Mouse (Mus musculus): ENCODE results near the gene Slc16a10. TPM values are rescaled to one million over a fixed set of nuclear protein-coding genes. Genes with fewer than 3 reads are reported as not detected.
A peak's percentile ranks its signal among the peaks of the same experiment; 100 is the strongest.
"Not testable (repeated sequence)": the region's sequence is repeated elsewhere in the genome, so short reads cannot be mapped to it uniquely, and the experiment has no call there.

Gene Slc16a10
- total RNA-seq, 1 experiment from 2014 or later = 23.9 TPM

DNA sequence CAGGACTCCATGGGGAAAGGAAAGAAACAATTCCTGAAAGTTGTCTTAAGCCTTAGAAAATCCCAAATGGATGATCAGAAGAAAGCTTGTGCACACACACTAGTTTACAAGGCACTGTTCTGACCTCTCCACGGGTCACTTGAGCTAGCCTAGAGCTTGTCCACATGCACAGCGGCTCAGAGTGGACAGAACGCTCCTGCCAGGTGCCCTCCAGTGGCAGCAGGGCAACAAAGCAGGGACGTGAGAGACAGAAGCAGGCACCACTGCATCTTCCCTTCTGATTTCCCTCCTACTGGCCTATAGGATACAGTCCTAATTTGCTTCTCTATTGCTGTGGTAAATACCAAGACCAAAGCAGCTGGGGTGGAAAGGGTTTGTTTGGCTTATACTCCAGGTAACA, 100.7 kb downstream of the Slc16a10 start:
- peak; percentile 54; the same call in 1 of the 2 replicates for ATAC-seq (replicated peaks; ENCODE audit: low read depth, poor library complexity, severe bottlenecking)

DNA sequence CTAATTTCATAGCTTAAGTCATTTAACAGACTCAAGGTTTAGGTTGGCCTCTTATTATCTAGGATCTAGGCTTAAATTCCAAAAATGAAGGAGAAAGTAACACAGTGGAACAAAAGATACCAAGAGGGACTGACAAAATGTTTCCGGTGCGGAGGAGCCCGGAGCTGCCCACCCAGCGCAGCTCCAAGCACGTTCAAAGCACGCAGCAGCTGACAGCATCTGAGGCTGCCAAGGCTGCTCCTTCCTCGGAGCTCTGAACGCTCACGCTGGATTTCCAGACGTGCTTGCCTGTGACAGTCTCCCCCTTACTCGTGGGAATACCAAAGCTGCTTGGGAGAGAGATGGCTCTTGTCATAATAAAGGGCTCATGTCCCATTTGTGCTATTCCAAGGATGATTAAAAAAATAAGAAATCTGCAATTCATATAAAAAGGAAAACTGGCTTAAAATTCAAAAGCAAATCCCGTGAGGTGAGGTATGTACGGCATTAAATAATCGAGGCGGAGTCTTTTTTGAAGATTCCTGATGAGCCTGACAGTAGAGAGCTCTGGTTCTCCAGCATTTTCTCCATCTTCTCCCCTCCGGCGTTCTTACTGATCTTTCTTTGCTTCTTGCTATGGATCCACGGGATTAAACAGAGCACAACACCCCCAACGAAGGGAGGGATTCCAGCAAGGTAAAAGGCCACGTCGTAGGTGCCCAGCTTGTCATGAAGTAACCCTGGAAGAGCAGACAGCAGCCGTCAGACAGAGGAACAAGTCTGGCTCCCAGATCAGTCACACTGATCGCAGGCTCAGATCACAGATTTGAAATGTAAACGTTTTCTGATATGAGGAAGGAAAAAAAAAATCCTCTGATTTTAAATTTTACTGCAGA, 105.1 kb downstream of the Slc16a10 start:
- ATAC-seq (replicated peaks; ENCODE audit: low read depth, poor library complexity, severe bottlenecking) = no peak

DNA sequence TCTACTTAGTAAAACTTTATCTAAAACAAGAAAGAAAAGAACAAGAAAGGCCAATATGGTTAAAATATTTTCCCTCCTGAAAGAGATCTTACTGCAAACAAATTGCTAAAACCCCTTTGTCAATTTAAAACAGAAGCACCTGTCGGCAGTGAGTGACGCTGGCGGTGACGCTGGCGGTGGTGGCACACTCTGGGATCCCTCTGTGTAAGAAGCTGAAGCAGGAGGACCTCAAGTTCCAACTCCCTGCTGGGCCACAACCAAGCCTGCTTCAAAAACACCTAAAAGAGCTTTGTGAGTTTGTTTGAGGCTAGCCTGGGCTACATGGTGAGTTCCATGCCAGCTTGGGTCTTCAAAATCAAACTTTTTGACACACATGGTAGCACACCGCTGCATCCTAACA, 107.1 kb downstream of the Slc16a10 start:
- no peak for ATAC-seq (replicated peaks; ENCODE audit: low read depth, poor library complexity, severe bottlenecking)

DNA sequence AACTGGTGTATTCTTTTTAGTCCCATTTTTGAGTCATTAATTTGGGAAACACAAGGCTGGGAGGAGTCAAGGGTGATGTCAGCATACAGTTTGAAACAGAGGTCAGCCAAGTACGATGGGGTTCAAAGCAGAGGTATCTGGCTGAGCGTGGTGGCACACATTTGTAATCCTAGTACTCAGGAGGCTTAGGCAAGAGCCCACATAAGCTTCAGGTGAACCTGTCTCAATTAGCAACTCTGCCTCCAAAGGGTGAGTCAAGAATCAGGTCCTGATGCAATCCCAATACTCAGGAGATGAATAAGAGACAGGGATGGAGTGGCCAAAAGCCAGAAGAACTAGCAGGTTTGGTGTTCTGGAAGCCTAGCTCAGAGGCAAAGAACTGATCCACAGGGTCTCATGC, 109.2 kb downstream of the Slc16a10 start:
- no peak for ATAC-seq (replicated peaks; ENCODE audit: low read depth, poor library complexity, severe bottlenecking)

DNA sequence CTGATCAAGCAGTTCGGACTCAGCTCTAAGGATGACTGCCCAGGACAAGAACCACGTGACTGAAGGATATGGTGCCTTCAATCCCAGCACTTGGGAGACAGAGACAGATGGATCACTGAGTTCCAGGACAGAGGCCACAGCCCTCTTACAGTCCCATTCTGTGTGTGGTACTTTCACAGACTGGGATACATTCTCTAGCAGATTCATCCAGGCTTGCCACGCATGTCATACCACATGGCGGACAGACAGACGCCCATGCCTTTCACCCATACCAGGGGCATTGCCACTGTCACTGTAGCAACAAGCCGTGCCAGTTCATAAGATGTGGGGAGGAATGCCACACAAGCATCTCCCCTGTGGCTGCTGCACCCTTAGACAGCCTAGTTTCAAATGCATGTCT, 111.3 kb downstream of the Slc16a10 start:
- no peak for ATAC-seq (replicated peaks; ENCODE audit: low read depth, poor library complexity, severe bottlenecking)

DNA sequence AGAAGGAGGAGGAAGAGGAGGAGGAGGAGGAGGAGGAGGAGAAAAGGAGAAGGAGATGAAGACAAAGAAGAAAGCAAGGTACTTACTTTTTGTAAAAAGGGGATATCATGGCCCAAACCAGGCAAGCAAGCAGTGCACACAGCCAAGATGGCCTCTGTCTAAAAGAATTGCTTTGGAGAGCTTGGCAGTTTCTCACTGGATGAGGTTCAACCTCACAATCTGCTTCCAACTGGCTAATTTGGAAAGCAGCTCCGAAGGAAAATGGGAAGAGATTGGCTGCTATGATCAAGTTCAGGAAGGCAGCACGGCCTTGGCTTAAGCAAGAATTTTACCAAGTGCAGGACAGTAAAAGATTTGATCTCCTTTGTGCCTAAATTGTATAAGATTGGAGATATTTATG, 112.4 kb downstream of the Slc16a10 start:
- no peak for ATAC-seq (replicated peaks; ENCODE audit: low read depth, poor library complexity, severe bottlenecking)

DNA sequence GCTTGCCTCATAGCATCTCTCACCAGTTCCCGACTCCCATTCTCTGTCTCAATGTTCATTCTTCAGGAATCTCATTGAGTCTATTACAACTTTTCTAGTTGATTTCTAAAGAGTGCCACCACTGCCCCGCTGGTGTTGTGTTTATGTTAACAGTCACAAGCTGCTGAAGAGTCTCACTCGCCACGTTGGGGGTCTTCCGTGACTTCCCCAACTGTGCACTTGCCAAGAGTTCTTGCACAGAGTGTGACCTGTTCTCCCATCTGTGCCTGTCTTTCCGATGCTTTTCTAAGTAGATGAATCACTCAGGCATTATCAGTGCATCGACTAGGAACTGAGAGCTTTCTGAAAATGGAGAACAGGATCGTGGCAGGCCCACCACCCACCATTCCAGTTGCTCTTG, 114.0 kb downstream of the Slc16a10 start:
- ATAC-seq (replicated peaks; ENCODE audit: low read depth, poor library complexity, severe bottlenecking) = no peak

DNA sequence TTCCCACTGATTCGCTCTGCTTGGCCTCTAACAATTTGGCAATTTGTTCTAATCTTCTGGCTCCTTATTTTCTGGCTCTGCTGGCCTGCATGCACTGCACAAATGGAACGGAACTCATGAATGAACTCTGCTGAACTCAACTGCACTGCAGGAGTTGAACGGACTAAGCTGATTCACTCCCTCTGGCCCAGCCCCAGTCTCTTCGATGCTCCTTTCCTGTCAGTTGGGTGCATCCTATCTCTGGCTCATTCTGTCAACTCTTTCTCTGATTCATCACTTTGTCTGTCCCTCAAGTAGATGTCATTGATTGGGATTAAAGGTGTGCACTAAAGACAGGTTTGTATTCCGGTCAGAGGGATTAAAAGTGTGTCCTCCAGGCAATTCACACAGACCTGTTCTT, 115.5 kb downstream of the Slc16a10 start:
- ATAC-seq (replicated peaks; ENCODE audit: low read depth, poor library complexity, severe bottlenecking) = no peak

DNA sequence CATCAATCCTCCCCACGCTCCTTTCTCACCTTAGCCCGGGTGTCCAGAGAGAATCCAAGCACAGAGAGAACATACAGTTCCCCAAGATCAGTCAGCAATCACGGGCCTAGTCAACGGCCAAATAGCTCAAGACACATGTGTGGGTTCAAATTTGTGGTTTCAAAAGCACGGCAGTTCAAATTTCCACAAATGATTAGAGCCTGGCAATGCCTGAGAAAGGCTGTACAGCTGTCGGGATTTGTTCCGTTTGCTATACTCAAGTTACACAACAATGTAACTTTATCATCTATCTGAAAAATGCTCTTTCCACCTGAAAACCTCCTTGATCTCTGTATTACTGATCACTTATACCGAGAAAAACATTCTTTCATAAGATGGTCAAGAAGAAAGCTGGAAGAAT, 116.5 kb downstream of the Slc16a10 start:
- no peak for ATAC-seq (replicated peaks; ENCODE audit: low read depth, poor library complexity, severe bottlenecking)

DNA sequence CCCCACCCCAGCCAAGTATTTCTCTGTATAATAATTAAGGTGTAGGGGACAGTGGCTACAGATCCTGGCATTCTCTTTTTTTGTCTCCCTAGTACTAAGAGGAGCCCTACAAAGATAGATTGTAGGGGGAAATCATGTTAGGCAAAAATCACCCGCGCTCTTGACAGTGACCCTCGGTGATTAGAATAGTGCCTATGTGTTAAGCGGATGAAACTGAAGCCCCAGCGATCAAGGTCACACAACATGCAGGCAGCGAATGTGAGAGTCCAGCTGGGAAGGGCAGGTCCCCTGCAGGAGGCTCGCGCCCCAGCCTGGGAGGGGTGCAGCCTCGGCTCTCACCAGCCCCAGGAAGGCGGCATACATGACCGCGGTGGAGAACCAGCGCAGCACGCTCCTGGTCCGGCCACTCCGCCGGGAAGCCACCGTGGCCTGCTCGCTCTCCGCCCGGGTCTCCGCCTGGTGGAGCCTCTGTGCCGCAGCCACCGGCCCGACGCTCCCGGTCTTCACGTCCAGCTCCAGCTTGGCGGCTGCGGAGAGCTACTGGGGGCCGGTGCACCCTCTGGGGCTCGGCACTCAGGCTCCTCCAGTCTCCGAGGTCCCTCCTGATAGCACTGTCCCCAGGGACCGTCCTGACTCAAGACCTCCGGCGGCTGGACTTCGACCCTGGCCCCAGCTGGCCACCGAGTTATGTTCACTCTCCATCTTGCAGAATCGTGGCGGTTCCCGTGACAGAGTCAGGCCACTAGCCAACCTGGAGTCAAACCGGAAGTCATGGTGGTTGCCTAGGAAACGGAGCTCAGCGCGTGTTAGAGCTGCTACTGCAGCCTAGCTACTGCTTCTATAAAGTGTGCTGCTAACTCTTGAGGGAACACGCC, 117.3 kb downstream of the Slc16a10 start, which contains the start of gene Mfsd4b1:
TSS of gene Mfsd4b1 (minus strand) at position 715 of the 875 bp plus-strand sequence.
- ATAC-seq (replicated peaks; ENCODE audit: low read depth, poor library complexity, severe bottlenecking) = peak; percentile 95

DNA sequence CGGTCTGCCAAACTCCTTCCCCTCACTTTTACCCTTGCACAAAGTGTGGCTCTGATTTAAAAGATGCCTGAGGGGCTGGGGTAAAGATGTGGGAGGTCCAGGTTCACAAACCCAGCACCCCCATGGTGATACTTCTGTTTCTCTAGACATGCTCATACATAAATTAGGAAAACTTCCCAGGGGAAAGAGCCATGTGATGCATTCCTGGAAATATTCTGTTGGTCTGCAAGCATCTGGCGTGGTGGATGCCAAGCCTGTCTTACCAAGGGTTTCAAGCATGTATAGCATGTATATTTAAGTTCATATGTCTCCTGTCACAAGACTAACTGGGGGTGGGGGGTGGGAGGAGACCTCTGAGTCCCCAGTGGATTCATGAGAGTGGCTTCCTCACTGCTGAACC, 121.7 kb downstream of the Slc16a10 start:
- no peak for ATAC-seq (replicated peaks; ENCODE audit: low read depth, poor library complexity, severe bottlenecking)

DNA sequence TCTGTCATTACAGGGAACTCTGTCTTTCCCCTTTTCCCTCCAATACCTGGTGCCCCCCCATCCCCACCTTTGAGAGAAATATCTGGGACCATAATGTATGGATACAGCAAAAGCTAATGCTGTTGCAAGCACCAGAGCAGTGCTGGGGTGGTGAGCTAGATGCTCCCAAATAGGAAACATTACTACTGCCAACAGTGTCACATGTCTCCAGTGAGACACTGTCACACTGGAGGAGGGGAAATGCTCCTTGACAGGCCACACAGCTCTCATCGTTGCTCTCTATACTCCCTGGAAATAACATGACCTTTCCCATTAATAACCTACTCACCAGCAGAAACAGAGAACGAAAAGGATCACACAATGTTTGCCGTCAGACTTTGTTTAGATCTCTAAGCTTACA, 122.6 kb downstream of the Slc16a10 start:
- ATAC-seq (replicated peaks; ENCODE audit: low read depth, poor library complexity, severe bottlenecking) = no peak

DNA sequence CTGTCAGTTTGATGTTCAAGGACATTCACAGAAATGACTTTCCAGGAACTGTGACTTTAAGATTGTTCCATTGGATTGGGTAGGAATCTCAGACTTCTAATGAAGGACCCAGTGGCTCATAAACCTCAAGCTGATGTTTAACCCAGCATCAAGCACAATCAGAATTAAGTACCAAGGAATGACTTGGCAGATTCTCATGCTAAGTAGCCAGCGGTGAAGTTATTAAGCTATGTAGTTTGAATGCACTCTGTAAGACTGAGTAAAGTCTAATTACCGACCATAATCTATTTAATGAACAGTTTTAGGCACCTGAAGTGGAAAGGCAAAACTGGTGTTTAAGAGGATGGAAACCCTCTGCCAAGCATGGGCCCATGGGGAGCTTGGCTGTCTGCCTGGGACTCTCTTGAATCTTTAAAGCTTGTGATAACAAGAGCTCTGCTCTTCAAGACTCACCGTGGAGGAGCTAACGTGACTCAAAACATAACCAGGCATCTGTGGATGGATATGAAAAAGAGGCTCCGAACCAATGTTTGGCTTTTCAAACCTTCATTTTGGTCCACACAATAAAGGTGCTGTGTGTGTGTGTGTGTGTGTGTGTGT, 123.7 kb downstream of the Slc16a10 start:
- ATAC-seq (replicated peaks; ENCODE audit: low read depth, poor library complexity, severe bottlenecking) = no peak

DNA sequence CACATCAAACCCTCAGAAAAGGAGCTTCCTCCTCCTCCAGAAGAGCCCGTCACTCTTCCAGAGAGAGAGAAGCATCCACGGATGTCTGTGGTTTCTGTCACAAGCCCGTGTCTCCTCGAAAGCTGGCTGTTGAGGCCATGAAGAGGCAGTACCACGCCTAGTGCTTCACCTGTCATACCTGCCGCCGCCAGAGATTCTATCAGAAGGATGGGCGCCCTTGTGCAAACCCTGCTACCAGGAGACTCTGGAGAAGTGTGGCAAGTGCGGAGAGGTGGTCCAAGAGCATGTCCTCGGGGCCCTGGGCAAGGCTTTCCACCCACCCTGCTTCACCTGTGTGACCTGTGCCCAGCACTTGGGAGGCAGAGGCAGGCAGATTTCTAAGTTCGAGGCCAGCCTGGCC, 132.5 kb downstream of the Slc16a10 start:
- ATAC-seq (replicated peaks; ENCODE audit: low read depth, poor library complexity, severe bottlenecking) = no peak

DNA sequence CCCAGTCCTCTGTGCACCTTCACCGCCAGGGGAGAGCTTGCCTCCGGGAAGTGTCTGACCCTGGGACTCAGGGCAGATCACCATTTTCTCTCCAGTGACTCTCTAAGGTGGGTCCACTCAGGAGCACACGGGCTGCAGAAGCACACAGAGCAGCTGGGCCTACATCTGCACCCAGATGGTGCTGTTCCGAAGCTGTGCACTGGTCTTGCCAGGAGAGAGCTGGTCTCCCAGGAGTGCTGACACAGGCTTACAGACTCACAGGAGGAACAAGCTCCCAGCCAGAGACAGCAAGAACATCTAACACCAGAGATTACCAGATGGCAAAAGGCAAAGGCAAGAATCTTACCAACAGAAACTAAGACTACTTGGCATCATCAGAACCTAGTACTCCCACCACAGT, 133.2 kb downstream of the Slc16a10 start:
- not testable (repeated sequence) for ATAC-seq (replicated peaks; ENCODE audit: low read depth, poor library complexity, severe bottlenecking)

DNA sequence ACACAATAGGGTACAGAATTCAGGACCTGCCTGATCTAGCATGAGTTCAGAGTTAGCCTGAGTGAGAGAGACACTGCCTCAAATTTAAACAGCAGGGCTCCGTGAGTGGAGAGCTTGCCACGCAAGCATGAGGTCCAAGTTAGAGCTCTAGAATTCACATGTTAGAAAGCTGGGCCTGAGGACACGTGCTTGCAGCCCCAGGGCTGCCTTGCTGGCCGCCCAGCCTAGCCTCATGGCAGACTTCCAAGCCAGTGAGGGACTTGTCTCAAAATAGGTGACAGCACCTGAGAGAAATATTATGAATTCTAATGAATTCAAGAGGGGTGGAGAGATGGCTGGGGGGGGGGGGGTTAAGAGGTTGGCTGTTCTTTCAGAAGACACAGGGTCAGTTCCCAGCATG, 134.1 kb downstream of the Slc16a10 start:
- no peak for ATAC-seq (replicated peaks; ENCODE audit: low read depth, poor library complexity, severe bottlenecking)

DNA sequence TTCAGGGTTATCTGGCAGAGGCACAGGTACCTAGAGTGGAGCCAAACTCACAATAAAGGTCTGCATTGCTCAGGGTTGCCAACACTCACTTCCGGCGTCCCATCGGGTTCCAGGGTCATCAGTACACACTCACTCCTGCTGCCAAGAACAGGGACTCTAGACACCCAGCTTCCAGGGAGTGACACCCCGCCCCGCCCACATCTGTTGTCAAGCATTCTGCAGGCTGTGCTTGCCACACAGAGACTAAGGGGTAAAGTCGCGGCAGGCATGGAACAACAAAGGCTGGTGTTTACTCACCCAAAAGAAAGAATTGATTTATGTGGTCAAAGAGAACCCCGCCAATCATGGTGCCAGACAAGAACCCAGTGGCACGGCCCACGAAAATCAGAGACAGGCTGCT, 135.1 kb downstream of the Slc16a10 start:
- no peak for ATAC-seq (replicated peaks; ENCODE audit: low read depth, poor library complexity, severe bottlenecking)

DNA sequence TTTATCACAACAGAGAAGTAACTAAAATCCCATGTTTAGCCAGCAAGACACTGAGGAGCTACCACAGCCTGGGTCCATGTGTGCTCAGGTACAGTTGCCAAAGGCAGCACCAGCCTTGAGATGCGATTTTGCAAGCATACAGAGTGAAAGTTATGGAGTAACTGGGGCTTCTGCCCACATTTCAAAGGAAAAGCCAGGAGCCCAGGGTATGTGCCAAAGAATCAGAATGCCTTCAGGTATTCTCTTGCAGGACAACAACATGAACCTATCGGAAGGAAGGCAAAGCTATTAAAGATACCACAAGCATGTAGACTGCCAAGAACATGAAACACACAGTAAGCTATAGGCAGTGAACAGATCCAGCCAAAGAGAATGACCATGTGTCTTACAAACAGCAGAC, 141.3 kb downstream of the Slc16a10 start:
- ATAC-seq (replicated peaks; ENCODE audit: low read depth, poor library complexity, severe bottlenecking) = no peak

DNA sequence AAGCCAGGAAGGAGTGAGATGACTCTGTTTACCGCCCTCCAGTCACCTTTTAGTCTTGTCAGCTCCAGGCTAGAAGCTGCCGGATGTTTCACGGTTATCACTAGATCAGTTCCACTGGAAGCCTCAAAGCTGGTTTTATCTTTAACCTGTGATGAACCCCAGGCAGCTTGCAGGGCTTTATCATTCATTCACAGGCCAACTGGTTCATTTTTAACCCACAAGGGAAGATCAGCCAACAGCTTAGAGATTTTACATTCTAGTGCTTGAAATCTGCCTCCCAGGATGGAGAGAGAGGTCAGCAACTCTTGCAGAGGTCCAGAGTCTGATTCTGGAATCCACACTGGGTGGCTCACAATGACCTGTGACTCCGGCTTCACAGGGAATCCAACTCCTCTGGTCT, 150.9 kb downstream of the Slc16a10 start:
- peak; percentile 58; the same call in 1 of the 2 replicates for ATAC-seq (replicated peaks; ENCODE audit: low read depth, poor library complexity, severe bottlenecking)

DNA sequence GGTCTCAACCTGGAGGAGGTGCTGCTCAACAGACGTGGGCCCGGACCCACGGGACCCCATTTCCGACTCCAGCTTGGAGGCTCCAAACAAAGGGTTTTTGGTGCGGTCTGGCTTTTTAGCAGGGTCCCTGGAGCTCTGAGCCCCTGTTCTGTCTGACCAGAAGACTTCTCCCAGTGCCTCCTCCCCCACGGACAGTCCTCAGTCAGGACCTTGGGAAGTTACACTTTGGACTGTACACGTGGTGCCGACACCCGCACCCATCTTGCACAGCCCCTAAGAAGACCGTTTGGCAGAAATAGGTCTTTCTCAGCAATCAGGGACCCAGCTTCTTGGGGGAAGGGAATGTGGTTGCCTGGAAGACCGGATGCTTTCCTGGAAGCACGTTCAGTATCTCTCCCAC, 155.6 kb downstream of the Slc16a10 start, which contains the start of gene Mfsd4b5:
TSS of gene Mfsd4b5 (minus strand) at position 181 of the 400 bp plus-strand sequence.
- ATAC-seq (replicated peaks; ENCODE audit: low read depth, poor library complexity, severe bottlenecking) = no peak
